10 mouse cellular contexts compared by ENCODE assay signal in the genomic region with DNA sequence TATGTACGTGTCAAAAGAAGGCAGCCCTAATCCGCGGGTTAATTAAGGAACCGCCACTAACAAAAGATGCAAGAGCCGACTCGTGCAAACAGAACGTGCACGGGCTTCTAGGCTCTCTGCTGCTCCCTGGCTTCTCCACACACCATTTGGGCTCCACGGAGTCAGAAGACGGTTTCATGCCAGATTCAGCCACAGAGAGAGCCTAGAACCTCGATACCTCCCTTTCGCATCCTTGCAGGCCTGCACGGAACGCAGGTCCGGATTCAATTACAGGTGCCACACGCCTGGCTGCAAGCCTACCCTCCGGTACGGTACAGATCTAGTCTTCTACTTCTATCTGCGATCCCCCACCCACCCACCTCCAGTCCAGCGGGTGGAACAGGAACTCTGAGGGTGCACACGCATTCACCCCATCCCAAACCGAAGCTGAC. TPM values are rescaled to one million over a fixed set of nuclear protein-coding genes. Genes with fewer than 3 reads are reported as not detected.
DNase-seq lines count a peak whose midpoint lies in the region; ATAC-seq and TF ChIP-seq lines count a peak whose summit lies in the region.
"Had no signal": no experiment of that assay in that cellular context is flagged by ENCODE, and none has a peak within 500 bp of the region (broad histone marks: within the 10 kb centered on the region; RNA-seq: fewer than 3 reads in every experiment).

No protein-coding gene starts in this region.

- peaks cover 17% of the 10 kb centered on the region for H3K27me3 ChIP-seq in lung, postnatal 0 days (replicated peaks; ENCODE audit: insufficient read depth, low read length)
- peaks cover 4% of the 10 kb centered on the region; the same call in 1 of the 2 replicates for H3K27me3 ChIP-seq in limb, embryonic 10.5 days (ENCODE audit: low read depth, poor library complexity, severe bottlenecking)
- no peaks in the 10 kb centered on the region for H3K27me3 ChIP-seq in stomach, embryonic 15.5 days (replicated peaks)

- no peaks in the 10 kb centered on the region for H3K9me3 ChIP-seq in lung, postnatal 0 days (ENCODE audit: low read length)
- no peaks in the 10 kb centered on the region for H3K9me3 ChIP-seq in limb, embryonic 10.5 days (replicated peaks)
- no peaks in the 10 kb centered on the region for H3K9me3 ChIP-seq in stomach, embryonic 15.5 days

- ATAC-seq in lung, postnatal 0 days: no peak
- ATAC-seq in stomach, embryonic 15.5 days (ENCODE audit: insufficient read depth, low FRiP score, low read depth): no peak

- no peak for TF ChIP-seq EP300 in lung, postnatal 0 days (IDR thresholded peaks at IDR 0.05)

- 0 out of 2 replicates have a peak, but pooled peaks have one; percentile 23 for TF ChIP-seq CTCF in lung, postnatal 0 days (IDR thresholded peaks at IDR 0.05)

- DNase-seq in cerebellum, postnatal 36 days: peak; percentile 28
- no peak for DNase-seq in cerebellum, adult 8-10 months
- DNase-seq in lung, postnatal 0 days (ENCODE audit: low spot score): no peak
- no peak for DNase-seq in lung, postnatal 10 days
- DNase-seq in limb, embryonic 10.5 days (ENCODE audit: low spot score): no peak
- DNase-seq in adrenal gland, adult 8-10 months: no peak
- no peak for DNase-seq in ovary, postnatal 14 days (ENCODE audit: low spot score)
- DNase-seq: heart, postnatal 4 days had no signal

- no peak overlapping the region for H3K4me3 ChIP-seq in lung, postnatal 0 days (ENCODE audit: low read depth, low read length)
- H3K4me3 ChIP-seq in limb, embryonic 10.5 days: peak overlapping the region; percentile 36
- H3K4me3 ChIP-seq in stomach, embryonic 15.5 days (replicated peaks): no peak overlapping the region

- no peak overlapping the region for H3K27ac ChIP-seq in lung, postnatal 0 days (ENCODE audit: low read length)
- H3K27ac ChIP-seq in limb, embryonic 10.5 days: peak overlapping the region; percentile 77
- H3K27ac ChIP-seq in stomach, embryonic 15.5 days: no peak overlapping the region
- H3K27ac ChIP-seq: macrophage had no signal

- 35% methylated on average over 22 of the region's 22 CpGs for WGBS in lung, postnatal 0 days
- 23% methylated on average over 22 of the region's 22 CpGs for WGBS in limb, embryonic 10.5 days
- WGBS in stomach, embryonic 15.5 days: 36% methylated on average over 22 of the region's 22 CpGs

- 0 out of 2 replicates have a peak, but pooled peaks cover 7% of the 10 kb centered on the region for H3K4me1 ChIP-seq in lung, postnatal 0 days (ENCODE audit: insufficient read depth, low read depth, low read length)
- peaks cover 97% of the 10 kb centered on the region for H3K4me1 ChIP-seq in limb, embryonic 10.5 days
- peaks cover 55% of the 10 kb centered on the region for H3K4me1 ChIP-seq in stomach, embryonic 15.5 days

- no peak overlapping the region for H3K9ac ChIP-seq in lung, postnatal 0 days (replicated peaks; ENCODE audit: low read depth)
- H3K9ac ChIP-seq in stomach, embryonic 15.5 days: no peak overlapping the region

- H3K4me2 ChIP-seq in lung, postnatal 0 days (replicated peaks; ENCODE audit: low read depth, low read length): peak overlapping the region; percentile 25; the same call in 1 of the 2 replicates
- H3K4me2 ChIP-seq in stomach, embryonic 15.5 days: peak overlapping the region; percentile 40

- no peaks in the 10 kb centered on the region for H3K36me3 ChIP-seq in lung, postnatal 0 days (ENCODE audit: insufficient read depth, low read length)
- no peaks in the 10 kb centered on the region for H3K36me3 ChIP-seq in limb, embryonic 10.5 days
- no peaks in the 10 kb centered on the region for H3K36me3 ChIP-seq in stomach, embryonic 15.5 days

RNA-seq across cellular contexts. Expression of a gene that starts 26.8 kb away (rescaled TPM):
- 0.44 and 0.46 TPM in 2 replicates for polyA plus RNA-seq in lung, postnatal 0 days (2015; fragmentation: Nextera tagmentation; extraction: Ambion mirVana)
- polyA plus RNA-seq in limb, embryonic 10.5 days (2016; fragmentation: Nextera tagmentation; extraction: Ambion mirVana): 5.4 and 7.8 TPM in 2 replicates
- 5.3 and 5.7 TPM in 2 replicates for polyA plus RNA-seq in stomach, embryonic 15.5 days (2015; fragmentation: Nextera tagmentation; extraction: Ambion mirVana)
- total RNA-seq in adrenal gland, adult 8-10 months (2022): under 1 TPM; 0.17 to 0.80 (median 0.55) TPM
- polyA plus RNA-seq: macrophage had no signal

Comparison
In these comparisons a context has a peak if more than half of its experiments do, and no peak if none do; other contexts are left out.
1. DNase-seq: peak in cerebellum, postnatal 36 days (2 of 2); none in cerebellum, adult 8-10 months (single experiment), lung, postnatal 0 days (single experiment), lung, postnatal 10 days (single experiment), limb, embryonic 10.5 days (single experiment), adrenal gland, adult 8-10 months (single experiment) and ovary, postnatal 14 days (single experiment).